Mouse (Mus musculus) small intestine, adult 2 months (tissue): ENCODE measurements around the gene Grap2.

ENCODE experiments used
- CTCF ChIP-seq: fragments of 200-500 bp; IDR thresholded peaks from 2 replicates; pipeline ENCODE4 v1.5.1; 2012; ENCODE audit warnings: low read depth, mild to moderate bottlenecking, control low read depth, inconsistent platforms, low read length, moderate library complexity, mixed read lengths; ENCODE audit not compliant: insufficient replicate concordance, insufficient read length; ENCODE audit errors: extremely low read depth
- POLR2A ChIP-seq: fragments of 200-500 bp; IDR thresholded peaks from 2 replicates; pipeline ENCODE4 v1.6.1; 2012; ENCODE audit warnings: low read depth, mild to moderate bottlenecking, control low read depth, inconsistent platforms, low read length, moderate library complexity

- TF ChIP-seq POLR2A (no peak), CTCF (no peak)
These were observed 48.0 kb downstream of the Grap2 start for GRCm38 (mm10) chr15:80620371-80620770.
